Mouse (Mus musculus) neutrophil, adult 5-6 weeks (primary cell): ENCODE measurements around the gene Pptc7. TPM values are rescaled to one million over a fixed set of nuclear protein-coding genes. Genes with fewer than 3 reads are reported as not detected.

Experiments
- ATAC-seq: fragments of 151-379, 151-347 bp; 2 replicates; pipeline ENCODE4 v1.8.0; 2017; ENCODE audit warnings: mild to moderate bottlenecking, moderate TSS enrichment; ENCODE audit not compliant: insufficient number of reproducible peaks, poor library complexity, low FRiP score, severe bottlenecking; ENCODE audit errors: extremely low read depth
- total RNA-seq: library from RNA; stranded (forward); fragments of 200-1000 nt; gene quantifications from 2 replicates; pipeline ENCODE4 v1.2.3, GENCODE M21; 2017

The Pptc7 gene
- total RNA-seq, 1 experiment from 2014 or later = 46.2 TPM

GRCm38 (mm10) chr5:122372192-122372769 is 88.1 kb downstream of the Pptc7 start, which contains the start of gene Fam216a:
Gene Fam216a (minus strand): TSS chr5:122372364.
- peak; percentile 96 for ATAC-seq

GRCm38 (mm10) chr5:122372878-122373277 is 88.7 kb downstream of the Pptc7 start:
- no peak for ATAC-seq

Other genes with a start within 250 kb of the Pptc7 start
- gene Cux2, start 234.3 kb upstream of the Pptc7 start, total RNA-seq = under 0.01 TPM in 1 of 2 replicates, not detected in the other
- gene Myl2, start 183.4 kb upstream of the Pptc7 start, total RNA-seq = 5.2 and 6.3 TPM in 2 replicates
- gene Ccdc63, start 143.5 kb upstream of the Pptc7 start, total RNA-seq = 1.1 and 2.0 TPM in 2 replicates
- gene Ppp1cc, start 126.1 kb upstream of the Pptc7 start, total RNA-seq = 282 and 304 TPM in 2 replicates
- gene Hvcn1, start 77.6 kb upstream of the Pptc7 start, total RNA-seq = 256 TPM in 2 replicates
- gene Tctn1, start 19.9 kb upstream of the Pptc7 start, total RNA-seq = 27.6 and 39.9 TPM in 2 replicates
- 13.3 and 14.2 TPM in 2 replicates for gene Rad9b, start 69.9 kb downstream of the Pptc7 start, total RNA-seq
- 45.1 and 60.3 TPM in 2 replicates for gene Vps29, start 70.0 kb downstream of the Pptc7 start, total RNA-seq
- gene Gpn3, start 87.5 kb downstream of the Pptc7 start, total RNA-seq = 35.0 and 40.5 TPM in 2 replicates
- 9.3 and 12.1 TPM in 2 replicates for gene Fam216a, start 88.0 kb downstream of the Pptc7 start, total RNA-seq
- gene Arpc3, start 107.5 kb downstream of the Pptc7 start, total RNA-seq = 766 and 832 TPM in 2 replicates
- 24.6 and 34.6 TPM in 2 replicates for gene Anapc7, start 137.3 kb downstream of the Pptc7 start, total RNA-seq
- 43.3 and 54.9 TPM in 2 replicates for gene Atp2a2, start 217.9 kb downstream of the Pptc7 start, total RNA-seq